Mouse (Mus musculus) CH12.LX (cell line): ENCODE data around the gene Sox21. TPM values are rescaled to one million over a fixed set of nuclear protein-coding genes. Genes with fewer than 3 reads are reported as not detected.

Source experiments
- DNase-seq: peaks from one replicate; pipeline ENCODE4 v3.0.0-alpha.2; 2013; ENCODE audit errors: extremely low read depth
- H3K27ac ChIP-seq: 2 replicates; pipeline ENCODE4 v1.5.1; 2012; ENCODE audit warnings: low read depth, mild to moderate bottlenecking, control low read depth, moderate library complexity; ENCODE audit not compliant: insufficient read depth
- H3K27me3 ChIP-seq: replicated peaks from 2 replicates; pipeline ENCODE3; 2012; ENCODE audit warnings: inconsistent platforms
- H3K36me3 ChIP-seq, 2 experiments: replicated peaks in 1 of 2; 2 replicates each; pipeline versions ENCODE3 to v1.6.1; 2012; ENCODE audit warnings: inconsistent platforms in 1 of 2, low read length in 1 of 2, mild to moderate bottlenecking in 1 of 2, mixed read lengths in 1 of 2, moderate library complexity in 1 of 2; ENCODE audit not compliant: control insufficient read depth in 1 of 2, insufficient read depth in 1 of 2
- H3K4me1 ChIP-seq, 2 experiments: 2 replicates each; pipeline ENCODE4 v1.6.1; 2012; ENCODE audit warnings: inconsistent platforms in 1 of 2, moderate library complexity in 1 of 2; ENCODE audit not compliant: insufficient read depth in 2 of 2, control insufficient read depth in 1 of 2
- H3K4me2 ChIP-seq: 2 replicates; pipeline ENCODE4 v1.6.1; 2012; ENCODE audit warnings: low read depth, mild to moderate bottlenecking, control low read depth; ENCODE audit not compliant: poor library complexity, insufficient read depth, severe bottlenecking
- H3K4me3 ChIP-seq, 3 experiments: fragments of 150-350 bp in 1 of 3; sonication (generic) in 1 of 3; replicated peaks in 1 of 3; 2 replicates each; pipeline versions ENCODE3 to v1.5.1; 2011 to 2012; ENCODE audit warnings: low read depth in 2 of 3, low read length in 2 of 3, mild to moderate bottlenecking in 2 of 3, moderate library complexity in 2 of 3, control low read depth in 1 of 3, improper control_type of control experiment in 1 of 3, inconsistent platforms in 1 of 3, mixed read lengths in 1 of 3; ENCODE audit not compliant: poor library complexity in 1 of 3
- H3K79me2 ChIP-seq: replicated peaks from 2 replicates; pipeline ENCODE4 v1.6.1; 2012; ENCODE audit warnings: mild to moderate bottlenecking, moderate library complexity; ENCODE audit not compliant: control insufficient read depth, poor library complexity, insufficient read depth, severe bottlenecking; ENCODE audit errors: extremely low read depth
- H3K9ac ChIP-seq: 2 replicates; pipeline ENCODE4 v1.6.1; 2012; ENCODE audit warnings: low read depth, mild to moderate bottlenecking, control low read depth, moderate library complexity; ENCODE audit not compliant: insufficient read depth
- H3K9me3 ChIP-seq: replicated peaks from 2 replicates; pipeline ENCODE3; 2012; ENCODE audit warnings: low read length, inconsistent platforms, mixed read lengths
- BHLHE40 ChIP-seq: IDR thresholded peaks from 2 replicates; pipeline ENCODE4 v1.6.1; 2011; ENCODE audit warnings: mild to moderate bottlenecking, low read depth, low read length, improper control_type of control experiment
- CHD1 ChIP-seq: IDR thresholded peaks from 2 replicates; pipeline ENCODE4 v1.6.1; 2012; ENCODE audit warnings: low read depth, low read length, improper control_type of control experiment, inconsistent platforms
- CHD2 ChIP-seq: IDR thresholded peaks from 2 replicates; pipeline ENCODE4 v1.6.1; 2011; ENCODE audit warnings: low read length, improper control_type of control experiment
- CTCF ChIP-seq, 2 experiments: IDR thresholded peaks in 1 of 2; conservative IDR thresholded peaks in 1 of 2; 2 replicates each; pipeline ENCODE4 v1.5.1; 2011 to 2012; ENCODE audit warnings: low read depth in 2 of 2, low read length in 2 of 2, improper control_type of control experiment in 1 of 2, inconsistent platforms in 1 of 2, mild to moderate bottlenecking in 1 of 2, moderate library complexity in 1 of 2
- E2F4 ChIP-seq: IDR thresholded peaks from 2 replicates; pipeline ENCODE4 v1.6.1; 2011; ENCODE audit warnings: low read depth, low read length, improper control_type of control experiment; ENCODE audit not compliant: insufficient replicate concordance
- GABPA ChIP-seq: IDR thresholded peaks from 2 replicates; pipeline ENCODE4 v1.6.1; 2012; ENCODE audit warnings: low read depth, low read length, improper control_type of control experiment, inconsistent platforms; ENCODE audit not compliant: insufficient replicate concordance
- KAT2A ChIP-seq: IDR thresholded peaks from 2 replicates; pipeline ENCODE4 v1.6.1; 2012; ENCODE audit warnings: low read length, improper control_type of control experiment, inconsistent platforms; ENCODE audit not compliant: insufficient replicate concordance
- MXI1 ChIP-seq: IDR thresholded peaks from 2 replicates; pipeline ENCODE4 v1.6.1; 2011; ENCODE audit warnings: mild to moderate bottlenecking, low read depth, low read length, improper control_type of control experiment
- PAX5 ChIP-seq: IDR thresholded peaks from 2 replicates; pipeline ENCODE4 v1.6.1; 2012; ENCODE audit warnings: low read length, inconsistent platforms, mixed read lengths
- POLR2AphosphoS2 ChIP-seq: IDR thresholded peaks from 2 replicates; pipeline ENCODE4 v1.6.1; 2011; ENCODE audit warnings: low read depth, low read length, improper control_type of control experiment
- RAD21 ChIP-seq: IDR thresholded peaks from 2 replicates; pipeline ENCODE4 v1.6.1; 2011; ENCODE audit warnings: low read depth, mild to moderate bottlenecking, low read length, improper control_type of control experiment, moderate library complexity
- SIN3A ChIP-seq: IDR thresholded peaks from 2 replicates; pipeline ENCODE4 v1.6.1; 2012; ENCODE audit warnings: low read length, improper control_type of control experiment, inconsistent platforms
- SMC3 ChIP-seq: IDR thresholded peaks from 2 replicates; pipeline ENCODE4 v1.6.1; 2011; ENCODE audit warnings: low read depth, low read length, improper control_type of control experiment
- UBTF ChIP-seq: IDR thresholded peaks from 2 replicates; pipeline ENCODE4 v1.6.1; 2012; ENCODE audit warnings: low read depth, mild to moderate bottlenecking, inconsistent platforms, low read length, improper control_type of control experiment, moderate library complexity
- USF1 ChIP-seq: IDR thresholded peaks from 2 replicates; pipeline ENCODE4 v1.6.1; 2014; ENCODE audit warnings: low read depth, mild to moderate bottlenecking, inconsistent platforms, low read length, improper control_type of control experiment
- ZC3H11A ChIP-seq: IDR thresholded peaks from 2 replicates; pipeline ENCODE4 v1.6.1; 2012; ENCODE audit warnings: low read depth, mild to moderate bottlenecking, inconsistent platforms, low read length, improper control_type of control experiment
- ZKSCAN1 ChIP-seq: IDR thresholded peaks from 2 replicates; pipeline ENCODE4 v1.6.1; 2012; ENCODE audit warnings: low read depth, inconsistent platforms, low read length, improper control_type of control experiment, borderline replicate concordance
- ZMIZ1 ChIP-seq: IDR thresholded peaks from 2 replicates; pipeline ENCODE4 v1.6.1; 2012; ENCODE audit warnings: low read depth, mild to moderate bottlenecking, inconsistent platforms, low read length, improper control_type of control experiment
- dilution Hi-C: fragments of 300-500 bp; cut with MboI; formaldehyde crosslinking; loops from 2 replicates; pipeline ENCODE4 v1.14.3; 2020; ENCODE audit warnings: low sequenced_read_pairs; ENCODE audit not compliant: extremely low pct_unique_long_range_greater_than_20kb, extremely low pct_ligation_motif_present
- in situ Hi-C: fragments of 300-500 bp; cut with MboI; formaldehyde crosslinking; loops from 3 replicates; pipeline ENCODE4 v1.14.3; 2019; ENCODE audit warnings: low sequenced_read_pairs, low pct_ligation_motif_present, low pct_unique_long_range_greater_than_20kb, mixed read lengths
- polyA plus RNA-seq: library from polyadenylated mRNA; unstranded; fragments of >175 nt; gene quantifications from 2 replicates; pipeline ENCODE4 v1.2.1, GENCODE M21; 2012; ENCODE audit warnings: low read depth; ENCODE audit not compliant: insufficient read length
- total RNA-seq, 2 experiments: library from RNA; depleted of rRNA; stranded (reverse); fragments of 300-350 nt in 1 of 2; fragments of >200 nt in 1 of 2; gene quantifications; 2 replicates each; pipeline ENCODE4 v1.2.3; 2012 to 2014

Gene Sox21
- total and polyA plus RNA-seq, 3 experiments: not detected

GRCm38 (mm10) chr14:118225061-118225743 is 11.6 kb downstream of the Sox21 start:
- Histone ChIP-seq H3K4me3 (no peak overlapping the region), H3K9me3 (peaks cover 2% of the 10 kb centered on the region), H3K4me1 (peaks cover 0 to 4% of the 10 kb centered on the region in 2 experiments; a peak in 1 of 4 replicates), H3K27me3 (peaks cover 3% of the 10 kb centered on the region), H3K79me2 (no peaks in the 10 kb centered on the region), H3K36me3 (no peaks in the 10 kb centered on the region), H3K4me2 (no peak overlapping the region), H3K27ac (no peak overlapping the region), H3K9ac (no peak overlapping the region)
- no peak for TF ChIP-seq BHLHE40
- no peak for TF ChIP-seq SIN3A
- TF ChIP-seq CTCF (conservative IDR thresholded peaks at IDR 0.05 in 1 of 2, IDR thresholded peaks at IDR 0.05 in 1 of 2; ENCODE audit: low read depth in 2 of 2, low read length in 2 of 2): no peak
- TF ChIP-seq ZKSCAN1: no peak
- TF ChIP-seq USF1: no peak
- no peak for TF ChIP-seq ZMIZ1
- no peak for TF ChIP-seq MXI1
- TF ChIP-seq UBTF: no peak
- TF ChIP-seq GABPA: no peak
- TF ChIP-seq E2F4: no peak
- TF ChIP-seq PAX5: no peak
- TF ChIP-seq ZC3H11A: no peak
- DNase-seq: no peak
- dilution Hi-C loops (no loop called here), in situ Hi-C loops (loop anchor here (10.0 kb wide), 1 partner anchor 90 kb away; no protein-coding TSS in a partner anchor)

GRCm38 (mm10) chr14:118220885-118221284 is 15.9 kb downstream of the Sox21 start:
- dilution Hi-C loops: no loop called here

More at GRCm38 (mm10) chr14:118220885-118221284, 15.9 kb downstream of the Sox21 start:
- no peak overlapping the region for H3K4me2 ChIP-seq
- no peak for DNase-seq
- peaks cover 7 to 9% of the 10 kb centered on the region in 2 experiments; a peak in 3 of 4 replicates for H3K4me1 ChIP-seq
- no peaks in the 10 kb centered on the region for H3K36me3 ChIP-seq
- H3K9me3 ChIP-seq: peaks cover 2% of the 10 kb centered on the region
- in situ Hi-C loops: loop anchor here (10.0 to 25.0 kb wide), 3 partner anchors 94 to 591 kb away; no protein-coding TSS in a partner anchor
- no peak overlapping the region for H3K27ac ChIP-seq
- H3K9ac ChIP-seq: no peak overlapping the region
- TF ChIP-seq CTCF (conservative IDR thresholded peaks at IDR 0.05 in 1 of 2, IDR thresholded peaks at IDR 0.05 in 1 of 2; ENCODE audit: low read depth in 2 of 2, low read length in 2 of 2): peak; percentile 18 to 65; a peak in 3 of 4 replicates
- TF ChIP-seq RAD21: peak; percentile 70
- no peak for TF ChIP-seq ZKSCAN1
- no peak for TF ChIP-seq CHD2
- no peak for TF ChIP-seq POLR2AphosphoS2
- TF ChIP-seq MXI1: no peak
- no peak for TF ChIP-seq SIN3A
- TF ChIP-seq CHD1: no peak
- peak; percentile 58 for TF ChIP-seq SMC3
- no peak for TF ChIP-seq BHLHE40
- TF ChIP-seq KAT2A: no peak
- no peaks in the 10 kb centered on the region for H3K79me2 ChIP-seq
- H3K27me3 ChIP-seq: no peaks in the 10 kb centered on the region
- no peak overlapping the region for H3K4me3 ChIP-seq
